Mouse (Mus musculus) liver, adult 2 months (tissue): Measurements from ENCODE around the gene Sebox.

Source experiments
- CTCF ChIP-seq: fragments of 200-500 bp; IDR thresholded peaks from 2 replicates; pipeline ENCODE4 v1.5.1; 2011; ENCODE audit warnings: low read depth, low read length, control low read depth
- POLR2A ChIP-seq: fragments of 200-500 bp; IDR thresholded peaks from 2 replicates; pipeline ENCODE4 v1.6.1; 2011; ENCODE audit warnings: low read length, control low read depth; ENCODE audit not compliant: insufficient read depth; ENCODE audit errors: extremely low read depth

- TF ChIP-seq POLR2A = no peak
- TF ChIP-seq CTCF = peak; percentile 93
These were observed 15.1 kb upstream of the Sebox start for GRCm38 (mm10) chr11:78488168-78488567.
